Mouse (Mus musculus): ENCODE data around the gene Nolc1.

Nolc1 gene

DNA sequence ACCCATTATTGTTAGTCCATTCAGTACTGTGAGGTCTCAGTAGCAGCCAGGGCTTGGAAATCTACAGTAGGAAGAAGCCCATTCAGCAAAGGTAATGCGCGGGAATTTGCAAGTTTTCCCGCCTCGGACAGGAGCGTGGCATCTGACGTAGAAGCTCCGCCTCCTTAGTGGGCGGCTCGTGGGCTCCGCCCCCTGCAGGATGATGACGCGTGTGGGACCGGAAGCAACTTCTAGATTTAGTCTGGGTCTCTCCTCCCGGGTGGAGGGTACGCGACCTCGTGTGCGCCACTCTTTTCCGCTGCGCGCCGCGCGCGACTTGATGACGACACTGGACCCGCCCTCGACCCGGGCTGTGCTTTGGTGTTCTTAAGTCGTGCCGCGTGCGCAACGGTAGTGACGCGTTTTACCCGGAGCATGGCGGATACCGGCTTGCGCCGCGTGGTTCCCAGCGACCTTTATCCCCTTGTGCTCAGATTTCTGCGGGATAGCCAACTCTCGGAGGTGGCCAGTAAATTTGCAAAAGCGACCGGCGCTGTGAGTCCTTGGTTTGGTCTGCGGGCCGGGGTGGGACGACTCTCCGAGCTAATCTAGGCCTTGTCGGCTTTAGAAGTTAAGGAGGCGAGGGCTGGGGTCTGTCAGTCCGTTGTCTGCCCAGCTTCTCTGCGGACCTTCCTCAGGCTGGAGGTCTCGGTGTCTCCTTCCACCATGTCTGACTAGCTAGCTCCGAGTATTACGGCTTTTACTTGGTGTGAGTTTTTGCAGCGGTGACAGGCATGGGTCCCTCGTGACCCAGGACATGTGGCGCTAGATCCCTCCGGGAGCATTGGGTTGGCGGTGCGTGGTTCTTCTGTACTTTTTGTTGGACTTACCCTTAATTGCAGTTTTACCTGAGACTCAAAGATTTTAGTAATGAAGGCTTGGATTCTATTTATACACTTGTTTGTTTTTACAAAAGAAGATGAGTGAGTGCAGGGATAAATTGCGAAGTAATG lies at the start of gene Nolc1:
Gene Nolc1, plus strand, starts transcription at position 248 of the 992 bp plus-strand sequence.
- peak; percentile 99 for DNase-seq

DNA sequence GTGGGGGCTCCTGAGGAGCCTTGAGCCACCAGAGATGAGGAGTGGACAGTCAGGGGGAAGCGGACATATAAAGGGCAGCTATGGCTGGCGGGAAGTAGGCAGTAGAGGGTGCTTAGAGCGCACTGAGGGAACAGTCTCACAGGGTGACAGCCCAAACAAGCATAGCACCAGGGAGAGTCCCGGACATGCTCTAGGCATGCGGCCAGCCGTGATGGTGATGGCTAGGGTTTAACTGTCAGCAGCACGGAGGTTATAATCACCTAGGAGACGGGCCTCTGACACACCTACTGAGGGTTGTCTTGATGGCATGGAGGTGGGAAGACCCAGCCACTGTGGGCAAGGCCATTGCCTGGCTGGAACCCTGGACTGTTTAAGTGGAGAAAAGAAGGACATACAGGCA lies 49.1 kb upstream of the Nolc1 start:
- peak; percentile 27 for DNase-seq

DNA sequence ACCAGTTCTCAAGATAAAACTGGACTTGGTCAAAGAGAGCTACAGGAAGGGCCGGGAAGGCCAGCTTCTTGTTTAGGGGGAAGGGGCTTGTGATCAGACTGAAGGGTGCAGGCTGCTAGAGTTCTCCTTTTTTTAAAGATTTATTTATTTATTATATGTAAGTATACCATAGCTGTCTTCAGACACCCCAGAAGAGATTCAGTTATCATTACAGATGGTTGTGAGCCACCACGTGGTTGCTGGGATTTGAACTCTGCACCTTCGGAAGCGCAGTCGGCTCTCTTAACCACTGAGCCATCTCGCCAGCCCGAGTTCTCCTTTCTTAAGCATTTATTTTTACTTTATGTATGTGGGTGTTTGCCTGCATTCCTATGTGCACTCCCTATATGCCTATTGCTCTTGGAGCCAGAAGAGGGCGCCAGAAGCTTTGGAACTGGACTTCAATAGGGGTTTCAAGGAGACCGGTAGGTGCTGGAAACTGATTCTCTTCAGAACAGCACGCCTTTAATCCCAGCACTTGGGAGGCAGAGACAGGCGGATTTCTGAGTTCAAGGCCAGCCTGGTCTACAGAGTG lies 46.8 kb upstream of the Nolc1 start:
- DNase-seq, result peak; percentile 20

DNA sequence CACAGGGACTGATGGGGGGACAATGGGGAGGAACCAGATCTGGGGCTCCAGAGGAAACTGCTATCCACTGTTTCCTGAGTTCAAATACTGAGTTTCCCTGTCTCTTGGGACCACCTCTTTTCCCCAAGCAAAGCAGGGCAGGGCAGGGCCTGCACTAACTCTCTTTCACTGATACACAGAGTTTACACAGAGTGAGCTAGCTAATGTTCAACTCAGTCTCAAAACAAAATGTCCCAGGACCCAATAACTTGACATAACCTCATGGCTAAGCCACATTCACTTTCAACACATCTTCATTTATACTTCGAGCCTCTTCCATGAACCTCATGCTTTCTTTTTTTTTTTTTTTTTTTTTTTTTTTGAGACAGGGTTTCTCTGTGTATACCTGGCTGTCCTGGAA lies 46.0 kb upstream of the Nolc1 start:
- no peak for DNase-seq

DNA sequence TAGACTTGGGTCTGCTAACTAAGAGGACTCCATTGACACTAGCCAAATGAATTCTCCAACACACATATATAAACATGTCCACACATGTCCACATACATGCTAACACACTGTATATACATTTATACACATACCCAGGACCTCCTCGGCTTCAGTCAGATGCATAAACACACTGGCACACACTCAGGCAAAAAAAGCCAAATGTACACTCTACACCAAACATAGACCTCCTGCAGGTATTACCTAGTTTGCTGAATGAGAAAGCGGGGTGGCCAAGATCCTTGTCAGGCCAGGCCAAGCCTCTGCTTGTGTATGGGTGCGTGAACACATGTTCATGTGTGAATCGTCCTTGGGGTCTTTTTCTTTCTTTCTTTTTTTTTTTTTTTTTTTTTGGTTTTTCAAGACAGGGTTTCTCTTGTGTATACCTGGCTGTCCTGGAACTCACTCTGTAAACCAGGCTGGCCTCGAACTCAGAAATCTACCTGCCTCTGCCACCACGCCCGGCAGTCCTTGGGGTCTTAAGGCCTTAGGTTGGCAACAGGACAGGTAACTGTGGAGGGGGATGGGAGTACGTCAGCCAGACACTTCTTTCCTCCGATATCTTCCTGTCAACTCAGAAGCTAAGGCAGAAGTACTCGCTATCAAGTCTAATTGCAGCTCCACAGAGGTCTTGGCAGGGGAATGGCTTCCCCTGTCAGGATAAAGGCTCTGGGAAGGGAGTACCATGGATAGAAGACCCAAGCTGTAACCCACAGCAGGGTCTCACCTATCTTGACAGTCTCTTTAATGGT lies 45.3 kb upstream of the Nolc1 start:
- DNase-seq, result no peak

DNA sequence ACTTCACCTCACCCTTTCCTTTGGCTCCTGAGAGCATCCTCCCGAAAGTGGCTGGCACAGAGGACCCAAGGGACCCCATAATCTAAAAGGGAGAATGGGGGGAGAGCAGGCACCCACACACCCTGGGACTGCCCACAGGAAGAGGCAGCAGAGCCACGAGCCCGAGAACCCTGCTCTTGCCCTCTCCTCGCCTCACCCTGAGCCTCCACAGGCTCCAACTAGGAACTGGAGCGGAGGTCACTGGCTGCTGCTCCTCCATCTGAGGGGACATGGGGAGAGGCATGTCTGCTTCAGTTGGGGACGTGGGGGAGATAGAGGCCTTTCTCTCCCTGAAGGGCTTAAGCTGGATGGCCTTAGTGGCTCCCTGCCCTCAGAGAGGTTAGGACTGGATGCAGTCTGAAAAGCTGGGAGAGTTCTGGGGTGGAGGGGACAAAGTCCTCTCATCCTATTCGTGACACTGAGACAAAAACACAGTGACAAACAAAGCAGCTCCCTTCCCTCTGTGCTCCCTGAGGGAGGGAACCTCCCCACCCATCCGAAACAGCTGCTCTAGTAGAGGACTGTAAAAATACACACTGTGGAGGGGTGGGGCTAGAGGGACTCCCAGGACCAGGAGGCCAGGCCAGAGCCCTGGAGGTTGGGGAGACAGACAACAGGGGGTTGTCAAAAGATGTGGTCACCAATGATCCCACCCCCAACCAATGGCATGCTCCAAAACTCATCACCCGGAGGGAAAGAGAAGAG lies 43.8 kb upstream of the Nolc1 start:
- DNase-seq, result no peak

DNA sequence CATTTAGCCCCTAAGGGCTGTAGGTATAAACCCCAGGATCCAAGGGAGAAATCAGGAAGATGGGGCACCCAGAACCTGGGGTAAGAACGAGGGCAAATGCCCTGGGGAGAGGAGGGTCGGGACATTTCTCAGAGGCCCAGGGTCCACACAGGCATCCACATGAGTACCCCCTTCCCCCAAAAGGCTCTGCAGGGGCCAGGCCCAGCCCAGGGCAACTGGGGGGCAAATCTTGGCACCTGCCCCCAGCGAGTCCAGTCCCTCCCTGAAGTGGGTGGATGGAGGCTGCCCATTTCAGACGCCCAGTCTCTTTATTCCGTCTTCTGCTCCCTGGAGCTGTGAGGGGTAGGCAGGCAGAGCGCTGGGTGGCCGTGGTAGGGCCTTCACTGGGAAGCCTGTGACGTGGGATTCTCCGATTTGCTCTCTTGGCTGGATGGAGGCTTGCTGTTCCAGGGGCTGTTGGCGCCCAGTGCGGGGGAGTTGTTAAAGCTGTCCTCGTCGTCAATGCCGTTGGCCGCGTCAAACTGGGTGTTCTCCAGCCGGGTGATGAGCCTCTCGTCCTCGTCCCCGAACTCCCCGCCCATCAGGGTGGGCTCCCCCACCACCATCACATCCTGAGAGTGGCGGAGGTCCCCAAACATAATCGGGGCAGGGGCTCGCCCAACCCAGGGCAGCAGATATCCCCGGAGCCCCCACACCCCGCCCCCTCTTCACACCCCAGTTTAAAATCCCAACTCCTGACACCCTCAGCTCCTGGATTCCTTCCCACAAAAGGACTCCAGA lies 42.7 kb upstream of the Nolc1 start:
- no peak for DNase-seq

DNA sequence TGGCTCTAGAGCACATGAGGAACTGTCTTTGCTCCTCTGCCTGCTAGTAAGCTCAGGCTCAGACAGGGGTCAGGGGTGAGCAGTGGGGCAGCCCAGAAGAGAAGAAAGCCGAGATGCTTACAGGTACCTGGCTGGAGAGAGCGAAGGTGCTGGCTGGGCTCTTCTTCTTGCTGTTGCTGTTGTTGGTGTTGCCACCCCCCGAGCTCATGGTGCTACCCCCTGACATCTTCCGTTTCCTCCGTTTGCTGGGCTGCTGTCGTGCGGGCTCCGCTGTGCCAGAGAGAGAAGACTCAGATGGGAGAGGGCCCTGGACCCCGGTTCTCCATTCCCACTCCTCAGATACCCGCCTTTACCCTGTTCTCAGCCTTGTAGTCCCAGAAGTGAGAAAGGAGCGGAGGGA lies 41.8 kb upstream of the Nolc1 start:
- DNase-seq, result no peak

DNA sequence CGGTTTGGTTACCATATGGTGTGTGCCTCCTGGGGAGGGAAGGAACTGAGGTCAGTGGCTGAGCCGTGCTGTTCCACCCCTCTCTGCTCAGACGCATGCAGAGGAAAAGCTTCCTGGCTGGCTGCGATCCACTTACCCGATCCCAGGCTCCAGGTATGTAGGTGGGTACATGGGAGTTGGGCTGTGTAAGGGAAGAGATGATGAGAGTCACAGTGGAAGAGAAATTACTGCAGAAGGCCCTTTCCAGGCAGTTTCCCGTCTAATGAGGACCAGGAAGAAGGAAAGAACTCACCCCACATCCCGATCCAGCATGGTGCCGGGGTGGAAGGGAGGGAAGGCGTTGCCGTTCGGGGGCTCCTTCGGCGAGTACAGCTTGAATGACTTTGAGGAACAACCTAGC lies 39.7 kb upstream of the Nolc1 start:
- no peak for DNase-seq

DNA sequence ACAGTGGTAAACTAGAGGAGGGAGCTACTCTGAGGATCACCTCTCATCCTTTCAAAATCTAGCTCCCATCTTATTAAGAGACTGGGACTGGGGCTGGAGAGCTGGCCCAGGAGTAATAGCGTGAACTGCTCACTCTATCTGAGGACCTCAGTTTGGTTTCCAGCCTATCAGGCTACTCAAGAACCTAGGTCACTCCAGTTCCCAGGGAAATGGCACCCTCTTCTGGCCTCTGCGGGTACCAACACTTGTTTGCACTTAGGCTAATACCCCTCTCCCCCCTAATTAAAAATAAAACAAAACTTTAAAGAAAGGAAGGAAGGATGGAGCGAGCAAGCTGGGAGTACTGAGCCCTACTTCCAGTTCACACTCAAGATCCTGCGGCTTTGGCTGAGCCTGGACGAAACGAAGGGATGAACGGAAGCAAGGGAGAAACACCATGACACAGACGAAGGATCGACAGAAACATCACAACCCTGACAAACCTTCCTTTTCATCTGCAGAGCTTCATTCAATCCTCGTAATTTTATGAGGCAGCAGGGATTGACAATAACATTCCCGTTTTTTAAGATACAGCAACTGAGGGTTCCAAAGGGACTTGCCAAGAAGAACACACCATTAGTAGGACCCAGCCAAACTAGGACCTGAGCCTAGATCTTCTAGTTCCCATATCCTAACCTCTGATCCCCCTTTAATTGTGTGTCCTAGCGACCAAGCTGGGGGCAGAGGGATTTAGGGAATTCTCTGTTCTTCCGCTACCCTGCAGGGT lies 39.0 kb upstream of the Nolc1 start:
- peak; percentile 39 for DNase-seq

DNA sequence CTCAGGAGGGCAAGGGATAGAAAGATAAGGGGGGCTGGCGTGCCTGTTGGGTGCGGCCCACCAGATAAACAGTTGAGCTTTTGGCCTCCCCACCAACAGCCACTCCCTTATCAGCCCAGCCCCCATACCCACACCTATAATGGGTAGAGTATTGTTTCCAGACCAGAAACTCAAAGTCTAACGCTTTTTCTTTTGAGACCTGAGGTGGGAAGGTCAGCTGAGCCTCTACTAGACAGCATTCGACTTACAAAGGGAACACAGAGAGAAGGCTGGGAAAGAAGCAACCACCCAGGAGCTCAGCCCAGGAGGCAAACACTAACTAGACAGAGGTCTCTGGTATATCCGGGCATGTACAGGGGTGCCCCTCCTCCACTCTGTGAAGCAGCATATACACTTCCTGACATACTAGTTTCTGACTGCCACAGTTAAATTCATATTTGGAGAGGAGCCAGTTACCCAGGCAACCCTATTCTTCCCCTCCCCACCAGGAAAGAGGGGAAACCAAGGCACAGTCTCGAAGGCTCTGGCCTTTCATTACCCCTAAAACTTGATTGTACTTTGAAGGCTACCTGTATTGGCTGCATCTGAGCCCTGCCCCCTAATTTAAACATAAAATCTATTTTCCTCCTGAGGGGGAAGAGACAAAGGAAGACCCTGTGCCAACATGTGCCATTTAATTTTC lies 38.3 kb upstream of the Nolc1 start:
- DNase-seq, result peak; percentile 44

DNA sequence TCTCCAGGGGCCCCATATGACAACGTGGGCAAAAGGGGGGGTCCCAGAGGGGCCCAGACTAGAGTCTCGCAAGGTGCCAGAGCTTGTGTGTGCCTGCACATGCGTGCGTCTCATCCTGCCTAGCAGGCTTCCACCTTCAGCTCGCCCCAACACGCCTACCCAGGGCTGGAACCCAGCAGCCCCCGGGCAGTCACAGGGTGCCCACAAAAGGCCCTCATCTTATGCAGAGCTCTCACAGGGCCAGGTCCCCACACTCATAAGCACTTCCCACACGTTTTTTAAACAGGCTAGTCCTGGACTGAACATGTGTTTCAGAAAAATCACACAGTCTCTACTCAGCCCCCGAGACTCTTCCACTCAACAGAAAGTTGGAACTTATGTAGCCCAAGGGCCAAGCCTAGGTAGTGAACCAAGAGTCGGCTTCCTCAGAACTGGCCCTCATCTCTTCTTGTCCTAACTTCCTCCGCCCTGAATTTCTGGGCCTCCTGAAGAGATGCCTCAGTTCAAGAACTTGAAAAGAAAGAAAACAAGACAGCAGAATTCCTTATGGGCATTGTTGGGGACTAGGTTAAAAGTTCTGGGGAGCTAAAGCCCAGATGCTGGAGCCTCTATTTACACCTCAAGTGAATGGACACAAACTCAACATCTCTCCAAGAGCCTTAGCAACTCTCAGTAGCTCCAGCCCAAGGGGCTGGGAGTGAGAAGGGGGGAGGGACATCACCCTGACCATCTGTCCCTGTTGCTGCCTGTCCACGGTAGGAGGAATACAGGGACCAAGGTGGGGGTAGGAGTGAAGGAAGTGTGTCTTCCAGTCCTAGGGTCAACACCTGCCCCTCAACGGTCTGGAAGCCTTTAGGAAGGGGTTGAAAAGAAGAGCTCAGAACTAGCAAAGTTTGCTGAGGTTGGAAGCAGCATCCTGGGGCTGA lies 37.5 kb upstream of the Nolc1 start:
- DNase-seq, result peak; percentile 37

DNA sequence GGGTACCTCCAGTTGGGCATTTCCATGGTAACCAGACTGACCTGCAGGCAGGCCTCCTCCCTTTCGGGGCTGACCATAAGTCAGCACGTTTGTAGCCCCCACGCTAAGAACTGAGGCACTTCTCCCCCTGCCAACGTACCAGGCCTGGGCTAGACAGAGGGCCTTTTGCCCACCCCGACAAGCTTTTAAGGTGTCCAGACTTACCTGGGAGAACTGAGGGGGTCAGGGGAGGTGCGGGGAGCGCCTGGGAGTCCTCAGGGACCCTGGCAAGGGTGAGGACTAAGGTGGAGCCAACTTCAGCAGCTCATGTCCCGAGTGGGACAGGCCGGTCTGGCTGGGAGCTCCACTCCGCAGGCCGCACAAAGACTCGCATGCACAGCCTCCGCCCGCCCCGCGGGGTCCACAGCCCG lies 36.8 kb upstream of the Nolc1 start:
- peak; percentile 52 for DNase-seq

DNA sequence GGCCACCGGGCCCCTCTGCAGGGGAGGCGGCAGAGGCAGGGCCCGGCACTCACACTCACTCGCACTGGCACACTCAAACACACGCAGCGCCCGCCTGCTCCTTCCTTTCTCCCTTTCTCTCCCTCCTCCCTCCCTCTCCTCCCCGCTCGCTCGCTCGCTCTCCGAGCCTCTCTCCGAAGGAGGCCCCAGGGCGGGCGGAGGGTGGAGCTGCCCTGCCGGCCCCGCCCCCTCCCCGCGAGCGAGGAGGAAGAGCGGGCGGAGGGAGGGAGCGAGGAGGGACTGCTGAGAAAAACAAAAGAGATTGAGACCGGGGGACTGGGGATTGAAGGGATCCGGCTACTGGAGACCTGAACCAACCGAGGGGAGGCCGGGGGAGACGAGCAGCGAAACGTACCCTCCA lies 36.2 kb upstream of the Nolc1 start:
- peak; percentile 96 for DNase-seq

DNA sequence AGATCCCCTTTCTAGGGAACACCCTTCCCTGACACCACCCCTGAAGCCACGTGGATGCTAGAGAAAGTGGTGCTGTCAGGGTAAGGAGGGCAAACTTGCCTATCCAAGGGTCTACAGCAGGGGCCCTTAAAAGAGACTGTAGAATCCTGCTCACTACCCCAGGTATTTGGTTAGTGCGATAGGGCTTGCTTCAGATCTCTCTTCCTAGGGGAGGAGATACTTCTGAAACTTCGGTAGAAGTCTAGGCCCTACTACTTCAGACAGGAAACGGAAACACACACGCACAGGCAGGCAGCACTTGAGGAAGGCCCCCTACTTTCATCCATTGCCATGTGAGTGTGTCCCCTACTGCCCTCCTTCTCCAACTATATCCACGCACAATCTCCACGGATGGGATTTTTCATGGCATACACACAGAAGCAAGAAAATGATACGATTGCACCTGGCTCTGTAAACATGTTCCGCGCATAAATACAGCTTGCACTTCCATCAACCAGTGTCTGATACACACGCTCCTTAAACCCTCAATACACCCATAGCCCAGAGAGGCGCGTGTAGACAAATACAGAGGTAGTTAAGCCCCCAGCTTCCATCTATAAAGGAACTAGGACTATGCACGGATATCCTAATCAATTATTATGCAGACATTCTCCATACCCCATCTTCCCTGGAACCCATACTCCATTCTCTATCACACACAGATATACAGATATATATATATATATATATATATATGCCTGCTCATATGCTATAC lies 35.3 kb upstream of the Nolc1 start:
- no peak for DNase-seq

DNA sequence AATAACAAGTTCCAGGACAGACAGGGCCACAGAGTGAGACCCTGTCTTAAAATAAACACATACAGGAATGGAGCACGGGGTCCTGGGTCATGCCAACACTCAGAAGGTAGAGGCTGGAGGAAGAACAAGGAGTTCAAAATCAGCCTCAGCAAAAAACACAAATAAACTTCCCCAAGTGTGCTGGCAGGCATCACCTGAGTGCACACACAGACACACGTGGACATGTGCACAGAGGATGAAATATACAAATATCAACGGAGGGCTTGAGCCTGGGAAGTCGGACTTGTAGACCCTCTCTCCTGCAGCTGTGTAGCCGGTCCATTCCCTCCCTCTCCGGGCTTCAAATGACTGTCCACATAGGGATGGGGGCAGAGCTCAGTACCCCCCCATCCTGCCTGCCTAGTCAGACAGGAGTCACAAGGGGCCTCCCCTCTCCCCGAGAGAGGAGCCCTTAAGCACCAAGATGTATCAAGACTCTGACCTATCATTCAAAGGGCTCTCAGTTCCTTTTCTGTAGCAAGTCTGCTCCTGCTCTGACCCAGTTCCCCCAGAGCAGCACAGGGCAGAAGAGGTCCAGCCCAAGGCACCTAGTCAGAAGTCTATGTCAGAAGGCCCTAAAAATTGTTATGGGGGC lies 34.2 kb upstream of the Nolc1 start:
- peak; percentile 35 for DNase-seq

DNA sequence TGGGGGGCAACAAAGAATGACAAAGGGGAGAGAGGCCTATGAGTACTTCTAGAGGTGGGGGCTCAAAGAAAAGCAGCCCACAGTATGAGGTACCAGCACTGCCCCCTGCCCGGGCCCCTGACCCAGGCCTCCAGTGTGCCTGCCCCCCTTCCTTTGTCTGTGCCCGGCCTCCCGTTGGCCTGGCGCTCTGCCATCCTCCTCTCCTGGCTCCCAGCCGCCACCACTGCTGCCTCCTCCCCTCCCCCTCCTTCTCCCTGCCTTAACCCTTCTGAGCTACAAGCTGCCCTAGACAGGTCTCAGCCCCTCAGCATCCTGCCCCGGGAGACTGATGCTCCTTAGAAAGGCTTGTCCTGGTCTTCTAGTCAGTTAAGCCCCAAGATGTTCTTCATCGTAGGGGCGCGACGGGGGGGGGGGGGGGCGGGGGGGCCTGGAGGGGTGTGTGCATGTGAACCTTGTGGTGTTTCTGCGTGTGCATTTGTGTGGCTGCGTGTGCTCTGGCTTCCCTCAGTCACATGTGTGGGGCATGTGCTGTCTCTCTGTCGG lies 33.7 kb upstream of the Nolc1 start:
- peak; percentile 96 for DNase-seq

Data from kidney, postnatal 10 days (tissue).